Mouse (Mus musculus) gastrocnemius, postnatal 36 days (tissue): ENCODE measurements around the gene Gm128. TPM values are rescaled to one million over a fixed set of nuclear protein-coding genes. Genes with fewer than 3 reads are reported as not detected.
"Not testable (repeated sequence)": the region's sequence is repeated elsewhere in the genome, so short reads cannot be mapped to it uniquely, and the experiment has no call there.

ENCODE experiments used
- DNase-seq, 2 experiments: peaks; one replicate each; pipeline ENCODE4 v3.0.0; 2022
- intact Hi-C: fragments of 180-260 bp; cut with DNase I; formaldehyde crosslinking; loops from one replicate; pipeline ENCODE4 v1.15.1; 2025
- total RNA-seq, 2 experiments: library from RNA; stranded (reverse); gene quantifications; 2 replicates each; pipeline ENCODE4 v1.2.3; 2021

Gene Gm128
- total RNA-seq, 2 experiments from 2014 or later = not detected

- DNase-seq = no peak
- intact Hi-C loops = no loop called here
Measured at GRCm38 (mm10) chr3:95233303-95233980, 8.0 kb downstream of the Gm128 start.

GRCm38 (mm10) chr3:95232771-95233170 lies 8.6 kb downstream of the Gm128 start:
- DNase-seq = no peak
- intact Hi-C loops = no loop called here

DNA sequence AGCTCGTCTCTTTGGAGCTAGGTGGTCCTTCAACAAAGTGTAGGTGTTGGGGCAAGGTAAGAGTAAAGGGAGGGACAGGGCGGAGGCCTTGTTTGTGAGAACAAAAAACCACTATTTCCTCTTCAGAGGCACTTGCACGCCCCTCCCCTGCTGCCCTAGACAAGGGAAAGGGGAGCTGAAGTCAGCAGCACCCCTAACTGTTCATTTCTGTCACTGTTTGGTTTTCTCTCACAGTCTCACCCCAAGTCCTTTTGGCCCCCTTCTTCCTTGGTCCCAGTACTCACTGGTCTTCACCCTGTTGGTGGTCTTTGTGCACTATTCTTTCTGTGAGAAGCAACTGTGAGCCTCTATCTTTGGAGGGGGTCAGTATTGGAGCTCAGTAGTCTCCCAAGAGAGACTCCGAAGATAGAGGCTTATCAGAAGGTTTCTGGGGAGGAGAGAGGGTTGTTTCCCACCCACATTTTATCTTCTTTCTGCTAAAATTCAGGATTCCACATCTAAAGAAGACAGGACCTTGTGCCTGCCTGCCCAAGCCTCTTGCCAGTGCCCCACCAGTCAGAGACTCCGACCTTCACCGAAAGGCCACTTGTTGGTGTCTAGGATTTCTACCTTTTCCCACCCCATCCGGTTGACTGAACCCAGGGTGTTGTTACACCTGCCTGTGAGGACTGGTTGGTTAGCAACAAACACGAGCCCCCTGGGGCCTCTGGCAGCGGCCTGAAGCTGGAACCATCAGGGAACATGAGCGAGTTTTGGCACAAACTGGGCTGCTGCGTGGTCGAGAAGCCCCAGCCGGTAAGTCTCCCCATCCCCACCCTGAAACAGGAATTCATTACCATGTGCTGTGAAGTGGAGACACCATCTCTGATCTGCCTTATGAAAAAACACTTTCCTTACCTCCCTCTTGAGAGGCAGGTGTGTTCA lies 9.8 kb downstream of the Gm128 start, which contains the start of gene Mllt11:
Gene Mllt11 (minus strand): TSS at position 874 of the 924 bp plus-strand sequence.
- intact Hi-C loops = no loop called here

DNA sequence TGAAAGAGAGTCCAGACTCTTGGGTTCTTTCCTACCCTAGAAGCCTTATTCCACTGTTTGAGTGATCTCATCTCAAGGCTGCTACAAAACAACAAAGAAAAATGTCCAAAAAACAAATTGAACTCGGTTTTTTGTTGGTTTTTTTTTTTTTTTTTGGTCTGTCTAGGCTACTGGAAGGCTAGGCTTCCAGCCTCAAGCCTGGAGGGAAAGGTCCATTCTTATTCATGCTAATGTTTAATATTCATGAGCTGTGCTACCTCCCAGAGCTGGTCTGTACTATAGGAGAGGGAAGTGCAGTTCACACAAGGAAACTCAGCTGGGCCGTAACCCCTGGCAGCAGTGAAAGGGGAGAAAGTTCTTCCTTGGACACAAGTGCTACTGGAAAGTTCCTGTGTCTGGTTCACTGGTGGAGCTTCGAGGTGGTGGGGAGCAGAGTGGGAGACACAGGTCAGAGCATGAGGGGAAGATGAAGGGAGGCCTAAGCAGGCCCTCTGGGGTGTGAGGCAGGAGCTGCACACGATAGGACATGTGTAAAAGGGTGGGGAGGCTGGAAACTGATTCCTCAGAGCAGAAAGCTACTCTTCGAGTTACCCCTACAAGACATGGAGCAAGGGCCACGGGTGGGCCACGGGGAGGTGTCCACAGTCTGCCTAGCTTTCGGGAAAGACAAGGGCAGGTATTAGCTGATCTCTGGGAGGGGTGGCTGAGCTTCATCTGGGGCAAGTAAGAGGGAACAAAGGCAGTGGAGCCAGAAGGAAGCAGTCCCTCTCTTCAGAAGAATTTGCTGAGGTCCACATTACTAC lies 10.7 kb downstream of the Gm128 start:
- no peak for DNase-seq
- intact Hi-C loops = no loop called here

More for the DNA sequence above, 9.8 kb downstream of the Gm128 start, which contains the start of gene Mllt11:
- DNase-seq = no peak

GRCm38 (mm10) chr3:95229781-95230494 lies 11.5 kb downstream of the Gm128 start:
- DNase-seq = peak; percentile 31 to 53
- intact Hi-C loops = no loop called here

GRCm38 (mm10) chr3:95228894-95229780 lies 12.3 kb downstream of the Gm128 start:
- intact Hi-C loops = no loop called here
- no peak for DNase-seq

- peak; percentile 79 to 80 for DNase-seq
- intact Hi-C loops = no loop called here
Measured at GRCm38 (mm10) chr3:95228148-95228893, 13.1 kb downstream of the Gm128 start, which contains the start of gene Cdc42se1. Cdc42se1 (plus strand) TSS chr3:95228732.

GRCm38 (mm10) chr3:95227214-95227613 lies 14.2 kb downstream of the Gm128 start:
- intact Hi-C loops = no loop called here

GRCm38 (mm10) chr3:95224295-95224694 lies 17.1 kb downstream of the Gm128 start:
- intact Hi-C loops = loop anchor here (5.0 kb wide), 1 partner anchor 38 kb away; no protein-coding TSS in a partner anchor

More at GRCm38 (mm10) chr3:95227214-95227613, 14.2 kb downstream of the Gm128 start:
- no peak for DNase-seq

DNA sequence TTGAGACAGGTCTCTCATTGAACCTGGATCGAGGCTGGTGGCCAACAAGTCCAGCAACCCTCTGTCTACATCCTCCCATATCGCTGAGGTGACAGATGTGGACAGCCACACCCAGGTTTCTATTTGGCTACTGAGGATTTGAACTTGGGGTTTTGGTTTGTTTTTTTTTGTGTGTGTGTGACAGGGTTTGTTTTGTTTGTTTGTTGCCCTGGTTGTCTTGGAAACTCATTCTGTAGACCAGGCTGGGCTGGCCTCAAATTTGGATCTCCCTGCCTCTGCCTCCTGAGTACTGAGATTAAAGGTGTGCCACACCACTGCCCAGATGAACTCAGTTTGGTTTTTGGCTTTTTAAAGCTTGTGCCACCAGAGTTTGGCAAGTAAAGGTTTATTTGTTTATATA lies 18.4 kb downstream of the Gm128 start:
- no peak for DNase-seq
- intact Hi-C loops = loop anchor here (5.0 kb wide), 1 partner anchor 39 kb away; no protein-coding TSS in a partner anchor

More at GRCm38 (mm10) chr3:95224295-95224694, 17.1 kb downstream of the Gm128 start:
- no peak for DNase-seq

GRCm38 (mm10) chr3:95218466-95219137 lies 22.8 kb downstream of the Gm128 start:
- intact Hi-C loops = loop anchor here (5.0 kb wide), 1 partner anchor 76 kb away; the partner anchor contains the start of gene Tnfaip8l2
- no peak for DNase-seq

GRCm38 (mm10) chr3:95217255-95218134 lies 23.9 kb downstream of the Gm128 start, which contains the start of gene Gabpb2:
Gabpb2 (minus strand) TSS chr3:95217916.
- peak; percentile 97 to 98 for DNase-seq
- intact Hi-C loops = loop anchor here (5.0 kb wide), 1 partner anchor 75 kb away; the partner anchor contains the start of gene Tnfaip8l2

DNA sequence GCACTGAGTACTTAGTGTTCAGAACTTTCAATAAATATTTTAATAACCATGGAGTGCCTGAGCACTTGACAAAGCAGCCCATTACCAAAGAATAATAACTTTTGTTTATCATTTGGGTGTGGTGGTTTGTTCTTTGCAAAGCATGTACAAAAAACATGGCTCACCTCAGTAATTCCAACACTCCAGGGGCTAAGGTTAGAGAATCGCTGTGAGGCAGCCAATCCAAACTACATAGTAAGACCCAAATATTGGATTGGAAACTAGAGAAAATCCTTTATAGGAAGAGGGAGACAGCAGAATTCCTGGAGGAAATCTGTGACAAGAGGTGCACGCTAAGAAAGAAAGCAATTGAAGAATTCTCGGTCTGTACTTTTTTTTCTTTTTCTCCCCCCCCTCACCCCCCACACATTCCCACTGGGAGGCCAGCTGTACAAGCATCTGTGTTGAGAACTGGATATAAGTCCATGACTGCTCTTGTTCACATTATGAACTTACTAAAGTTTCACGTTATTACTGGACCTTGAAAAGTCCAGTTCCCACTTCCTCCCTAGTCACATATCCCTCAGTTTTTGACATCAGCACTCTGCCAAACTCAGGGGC lies 24.6 kb downstream of the Gm128 start:
- DNase-seq = no peak
- intact Hi-C loops = loop anchor here (5.0 kb wide), 1 partner anchor 74 kb away; the partner anchor contains the start of gene Tnfaip8l2

DNA sequence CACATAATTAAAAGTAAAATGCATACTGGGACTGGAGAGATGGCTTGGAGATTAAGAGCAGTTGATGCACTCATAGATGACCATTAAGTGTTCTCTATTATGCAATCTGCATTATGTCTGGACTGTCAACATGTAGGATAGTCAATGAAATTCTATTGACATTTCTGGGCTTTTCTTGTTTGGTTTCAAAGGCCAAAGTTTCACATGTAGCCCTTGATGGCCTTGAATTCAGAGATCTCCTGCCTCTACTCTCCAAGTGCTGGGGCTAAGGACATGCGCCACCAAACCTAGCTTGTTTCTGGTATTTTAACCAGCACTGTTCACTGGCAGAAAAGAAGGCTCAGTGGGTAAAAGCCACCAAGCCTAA lies 27.8 kb downstream of the Gm128 start:
- no peak for DNase-seq
- intact Hi-C loops = no loop called here

DNA sequence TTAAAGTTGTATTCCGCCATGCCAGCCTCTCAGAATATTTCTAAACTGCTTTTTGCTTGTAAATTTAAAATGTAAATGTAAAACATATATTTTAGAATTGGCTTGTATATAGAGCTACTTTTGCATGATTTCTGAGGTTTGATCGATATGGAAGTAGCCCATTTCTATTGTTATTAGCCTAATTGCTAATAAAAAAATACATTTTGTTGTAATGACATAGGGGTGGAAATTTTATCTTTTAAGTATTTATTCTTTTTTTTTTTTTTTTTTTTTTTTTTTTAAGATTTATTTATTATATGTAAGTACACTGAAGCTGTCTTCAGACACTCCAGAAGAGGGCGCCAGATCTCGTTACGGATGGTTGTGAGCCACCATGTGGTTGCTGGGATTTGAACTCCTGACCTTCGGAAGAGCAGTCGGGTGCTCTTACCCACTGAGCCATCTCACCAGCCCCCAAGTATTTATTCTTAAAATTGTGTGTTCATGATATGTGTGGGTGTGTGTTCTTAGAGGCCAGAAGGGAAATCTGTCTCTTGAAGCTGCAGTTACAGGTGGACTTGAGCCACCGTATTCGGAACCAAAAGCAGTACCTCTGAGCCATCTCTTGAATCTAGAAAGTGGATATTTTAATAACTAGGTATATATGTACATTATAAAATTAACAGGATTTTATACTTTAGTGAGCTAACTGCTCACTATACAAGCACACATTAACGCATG lies 28.3 kb downstream of the Gm128 start:
- intact Hi-C loops, DNase-seq: not testable (repeated sequence)
